Mouse (Mus musculus): ENCODE measurements around the gene Nosip. TPM values are rescaled to one million over a fixed set of nuclear protein-coding genes. Genes with fewer than 3 reads are reported as not detected.
A peak's percentile ranks its signal among the peaks of the same experiment; 100 is the strongest.

Nosip gene
- total RNA-seq (2014; rRNA removed) (20.1 and 22.8 TPM in 2 replicates), polyA plus RNA-seq (2012; rRNA removed) (31.4 and 35.8 TPM in 2 replicates)

DNA sequence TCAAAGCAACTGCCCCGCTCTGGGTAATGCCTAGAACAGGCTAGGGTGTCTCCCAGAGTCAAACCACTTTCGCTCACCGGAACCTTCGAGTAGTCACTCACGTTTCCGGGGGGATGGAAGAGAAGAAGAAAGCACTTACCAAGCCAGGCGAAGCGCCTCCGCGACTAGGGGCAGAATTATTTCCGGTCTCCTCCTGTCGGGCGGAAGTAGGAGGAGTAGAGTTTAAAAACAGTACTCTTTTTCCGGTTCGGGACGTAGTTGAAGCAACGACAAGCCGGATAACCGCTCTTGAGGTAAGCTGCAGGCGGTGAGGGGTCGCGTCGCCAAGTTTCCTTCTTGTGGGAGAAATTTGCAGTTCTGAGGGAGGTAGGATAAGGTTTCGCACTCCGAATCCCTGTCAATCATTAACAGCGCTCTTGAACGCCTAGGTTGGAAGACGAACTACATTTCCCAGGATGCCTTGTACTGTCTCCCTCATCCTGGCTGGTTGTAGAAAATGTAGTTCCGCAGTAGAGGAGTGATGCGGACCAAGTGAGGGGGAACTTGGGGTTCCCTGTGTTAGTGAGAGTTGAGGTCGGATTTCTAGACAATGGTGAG is at the start of gene Nosip, which contains the start of gene Prrg2:
Nosip (plus strand) TSS at position 191 of the 597 bp plus-strand sequence.
Prrg2 (minus strand) TSS at position 439 of the 597 bp plus-strand sequence.
- H3K27ac ChIP-seq (replicated peaks; ENCODE audit: insufficient read depth, low read depth, low read length): peak within 1 kb of the TSS; percentile 97
- peak; percentile 97 for DNase-seq (ENCODE audit: extremely low read depth, low read depth, low spot score)
- WGBS: under 1% methylated on average over 31 of the region's 31 CpGs
- peaks cover 8% of the 10 kb centered on the region for H3K4me1 ChIP-seq (ENCODE audit: control insufficient read depth, insufficient read depth, low read length)
- H3K9ac ChIP-seq (ENCODE audit: low read depth, low read length): peak within 1 kb of the TSS; percentile 83
- H3K36me3 ChIP-seq (ENCODE audit: control insufficient read depth, insufficient read depth, low read length): no peaks in the 10 kb centered on the region
- no peaks in the 10 kb centered on the region for H3K27me3 ChIP-seq (ENCODE audit: control insufficient read depth, insufficient read depth, low read length)
- peak within 1 kb of the TSS; percentile 66 for H3K4me3 ChIP-seq (ENCODE audit: insufficient read depth, low read depth, low read length)
- no peak for TF ChIP-seq POLR2A (IDR thresholded peaks at IDR 0.05; ENCODE audit: extremely low read depth, insufficient read depth, low read length)
- TF ChIP-seq CTCF (IDR thresholded peaks at IDR 0.05; ENCODE audit: low read depth, low read length): no peak
- H3K79me2 ChIP-seq (ENCODE audit: control insufficient read depth, insufficient read depth, low read length): peaks cover 9% of the 10 kb centered on the region

GRCm38 (mm10) chr7:45012824-45013223 is 49.4 kb upstream of the Nosip start:
- Histone ChIP-seq H3K4me1 (ENCODE audit: control insufficient read depth, insufficient read depth, low read length) (0 out of 2 replicates have a peak, but pooled peaks cover 2% of the 10 kb centered on the region), H3K36me3 (ENCODE audit: control insufficient read depth, insufficient read depth, low read length) (peaks cover 17% of the 10 kb centered on the region), H3K27me3 (ENCODE audit: control insufficient read depth, insufficient read depth, low read length) (no peaks in the 10 kb centered on the region), H3K4me3 (ENCODE audit: insufficient read depth, low read depth, low read length) (no peak overlapping the region), H3K27ac (replicated peaks; ENCODE audit: insufficient read depth, low read depth, low read length) (no peak overlapping the region), H3K79me2 (ENCODE audit: control insufficient read depth, insufficient read depth, low read length) (peaks cover 18% of the 10 kb centered on the region), H3K9ac (ENCODE audit: low read depth, low read length) (no peak overlapping the region)
- peak; percentile 71 for DNase-seq (ENCODE audit: extremely low read depth, low read depth, low spot score)
- TF ChIP-seq POLR2A (IDR thresholded peaks at IDR 0.05; ENCODE audit: extremely low read depth, insufficient read depth, low read length) (no peak), CTCF (IDR thresholded peaks at IDR 0.05; ENCODE audit: low read depth, low read length) (no peak)
- 69% methylated on average over 4 of the region's 4 CpGs for WGBS

GRCm38 (mm10) chr7:45013366-45014095 is 48.7 kb upstream of the Nosip start:
- peaks cover 18% of the 10 kb centered on the region; the same call in 1 of the 2 replicates for H3K79me2 ChIP-seq (ENCODE audit: control insufficient read depth, insufficient read depth, low read length)
- no peak overlapping the region for H3K4me3 ChIP-seq (ENCODE audit: insufficient read depth, low read depth, low read length)
- H3K4me1 ChIP-seq (ENCODE audit: control insufficient read depth, insufficient read depth, low read length): 0 out of 2 replicates have a peak, but pooled peaks cover 5% of the 10 kb centered on the region
- H3K27ac ChIP-seq (replicated peaks; ENCODE audit: insufficient read depth, low read depth, low read length): no peak overlapping the region
- H3K27me3 ChIP-seq (ENCODE audit: control insufficient read depth, insufficient read depth, low read length): no peaks in the 10 kb centered on the region
- WGBS: 80% methylated on average over 16 of the region's 16 CpGs
- H3K9ac ChIP-seq (ENCODE audit: low read depth, low read length): no peak overlapping the region
- TF ChIP-seq CTCF (IDR thresholded peaks at IDR 0.05; ENCODE audit: low read depth, low read length) (no peak), POLR2A (IDR thresholded peaks at IDR 0.05; ENCODE audit: extremely low read depth, insufficient read depth, low read length) (no peak)
- peaks cover 15% of the 10 kb centered on the region for H3K36me3 ChIP-seq (ENCODE audit: control insufficient read depth, insufficient read depth, low read length)
- DNase-seq (ENCODE audit: extremely low read depth, low read depth, low spot score): no peak

DNA sequence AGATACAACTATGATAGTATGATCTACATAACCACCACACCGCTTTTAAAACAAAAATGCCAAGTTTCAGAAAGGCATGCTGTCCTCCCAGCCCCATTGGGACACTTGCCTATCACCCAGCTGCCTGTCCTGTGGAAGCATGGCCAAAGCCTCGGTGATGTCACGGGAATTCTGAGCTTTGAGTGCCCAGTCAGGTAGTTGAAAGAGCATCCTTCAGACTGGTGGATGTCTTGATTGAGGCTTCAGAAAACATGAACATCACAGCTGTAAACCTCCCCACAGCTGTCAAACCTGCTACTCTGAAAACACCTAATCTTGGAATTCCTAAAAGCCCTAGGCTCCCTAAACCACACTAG is 48.2 kb upstream of the Nosip start:
- 90% methylated on average over 3 of the region's 3 CpGs for WGBS
- H3K27ac ChIP-seq (replicated peaks; ENCODE audit: insufficient read depth, low read depth, low read length): no peak overlapping the region

DNA sequence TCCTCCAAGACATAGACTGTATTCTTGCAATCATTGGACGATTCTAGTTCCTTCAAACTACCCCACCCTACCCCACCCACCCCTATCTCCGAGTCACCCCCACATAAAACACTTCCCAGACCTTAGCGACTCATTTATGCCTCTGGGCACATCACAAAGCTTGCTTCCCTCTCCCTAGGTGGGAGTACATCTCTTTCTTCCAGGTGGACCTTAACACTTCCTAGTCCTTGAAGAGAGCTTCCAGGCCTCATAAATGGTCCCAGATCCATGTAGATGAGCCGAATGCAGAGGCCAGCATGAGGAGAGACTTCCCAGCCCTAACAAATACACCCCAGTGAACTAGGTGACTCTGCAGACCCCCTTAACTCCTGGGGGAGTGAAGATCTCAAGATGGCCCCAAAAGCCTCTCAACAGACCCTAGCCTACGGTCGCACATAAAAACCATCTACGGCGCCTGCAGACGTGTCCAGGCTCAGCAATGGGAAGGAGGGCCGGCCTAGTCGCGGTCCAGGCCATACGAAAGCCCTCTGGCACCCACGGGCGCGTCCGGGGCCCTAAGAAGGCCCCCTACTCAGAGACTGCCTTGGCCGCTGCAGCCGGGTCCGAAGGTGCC is 46.8 kb upstream of the Nosip start:
- no peak for DNase-seq (ENCODE audit: extremely low read depth, low read depth, low spot score)
- Histone ChIP-seq H3K4me1 (ENCODE audit: control insufficient read depth, insufficient read depth, low read length) (0 out of 2 replicates have a peak, but pooled peaks cover 5% of the 10 kb centered on the region), H3K79me2 (ENCODE audit: control insufficient read depth, insufficient read depth, low read length) (peaks cover 18% of the 10 kb centered on the region; the same call in 1 of the 2 replicates), H3K9ac (ENCODE audit: low read depth, low read length) (peak overlapping the region; percentile 87), H3K27me3 (ENCODE audit: control insufficient read depth, insufficient read depth, low read length) (no peaks in the 10 kb centered on the region), H3K4me3 (ENCODE audit: insufficient read depth, low read depth, low read length) (peak overlapping the region; percentile 82), H3K27ac (replicated peaks; ENCODE audit: insufficient read depth, low read depth, low read length) (peak overlapping the region; percentile 47), H3K36me3 (ENCODE audit: control insufficient read depth, insufficient read depth, low read length) (peaks cover 9% of the 10 kb centered on the region)
- WGBS: under 1% methylated on average over 20 of the region's 20 CpGs
- no peak for TF ChIP-seq CTCF (IDR thresholded peaks at IDR 0.05; ENCODE audit: low read depth, low read length)
- TF ChIP-seq POLR2A (IDR thresholded peaks at IDR 0.05; ENCODE audit: extremely low read depth, insufficient read depth, low read length): no peak

More for the DNA sequence above, 48.2 kb upstream of the Nosip start:
- H3K9ac ChIP-seq (ENCODE audit: low read depth, low read length): no peak overlapping the region
- H3K4me1 ChIP-seq (ENCODE audit: control insufficient read depth, insufficient read depth, low read length): 0 out of 2 replicates have a peak, but pooled peaks cover 5% of the 10 kb centered on the region
- H3K79me2 ChIP-seq (ENCODE audit: control insufficient read depth, insufficient read depth, low read length): peaks cover 18% of the 10 kb centered on the region; the same call in 1 of the 2 replicates
- peaks cover 14% of the 10 kb centered on the region for H3K36me3 ChIP-seq (ENCODE audit: control insufficient read depth, insufficient read depth, low read length)
- TF ChIP-seq CTCF (IDR thresholded peaks at IDR 0.05; ENCODE audit: low read depth, low read length): no peak
- TF ChIP-seq POLR2A (IDR thresholded peaks at IDR 0.05; ENCODE audit: extremely low read depth, insufficient read depth, low read length): no peak
- no peaks in the 10 kb centered on the region for H3K27me3 ChIP-seq (ENCODE audit: control insufficient read depth, insufficient read depth, low read length)
- DNase-seq (ENCODE audit: extremely low read depth, low read depth, low spot score): no peak
- no peak overlapping the region for H3K4me3 ChIP-seq (ENCODE audit: insufficient read depth, low read depth, low read length)
